Mouse (Mus musculus): Measurements from ENCODE around the gene Rnase4.
A peak's percentile ranks its signal among the peaks of the same experiment; 100 is the strongest.

The Rnase4 gene

GRCm38 (mm10) chr14:51090921-51091900 lies at the start of gene Rnase4, which contains the start of gene Ang:
Rnase4 (plus strand) TSS chr14:51091077.
Ang (plus strand) TSS chr14:51091150.
- DNase-seq (ENCODE audit: low spot score in 2 of 2), result no peak

GRCm38 (mm10) chr14:51041769-51042168 lies 49.1 kb upstream of the Rnase4 start, which contains the start of gene Rnase9:
Rnase9 (minus strand) TSS chr14:51041869.
- DNase-seq (ENCODE audit: low spot score in 2 of 2), result no peak

DNA sequence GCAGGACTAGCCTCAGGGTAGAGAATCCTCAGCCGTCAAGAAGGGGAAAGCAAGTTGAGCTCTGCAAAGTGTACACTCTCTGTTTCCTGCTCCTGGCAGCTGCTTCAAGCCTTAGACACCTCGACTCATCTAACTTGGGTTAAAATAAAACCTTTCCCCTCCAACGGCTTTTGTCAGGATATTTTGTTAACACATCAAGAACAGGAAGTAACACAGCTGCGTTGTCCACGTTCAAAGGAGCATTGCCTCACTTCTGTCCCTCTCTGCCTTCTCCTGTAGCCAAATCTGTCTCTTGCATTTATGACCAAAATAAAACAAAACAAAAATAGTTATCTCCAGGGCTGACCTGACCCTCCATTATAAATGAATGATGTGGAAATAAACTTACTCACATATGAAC lies 43.0 kb upstream of the Rnase4 start:
- DNase-seq (ENCODE audit: low spot score in 2 of 2), result no peak

GRCm38 (mm10) chr14:51050063-51050462 lies 40.8 kb upstream of the Rnase4 start, which contains the start of gene Rnase11:
Rnase11 (minus strand) TSS chr14:51050163.
- no peak for DNase-seq (ENCODE audit: low spot score in 2 of 2)

- no peak for DNase-seq (ENCODE audit: low spot score in 2 of 2)
Observed at GRCm38 (mm10) chr14:51051941-51052340, 38.9 kb upstream of the Rnase4 start.

GRCm38 (mm10) chr14:51053176-51053575 lies 37.7 kb upstream of the Rnase4 start:
- no peak for DNase-seq (ENCODE audit: low spot score in 2 of 2)

DNA sequence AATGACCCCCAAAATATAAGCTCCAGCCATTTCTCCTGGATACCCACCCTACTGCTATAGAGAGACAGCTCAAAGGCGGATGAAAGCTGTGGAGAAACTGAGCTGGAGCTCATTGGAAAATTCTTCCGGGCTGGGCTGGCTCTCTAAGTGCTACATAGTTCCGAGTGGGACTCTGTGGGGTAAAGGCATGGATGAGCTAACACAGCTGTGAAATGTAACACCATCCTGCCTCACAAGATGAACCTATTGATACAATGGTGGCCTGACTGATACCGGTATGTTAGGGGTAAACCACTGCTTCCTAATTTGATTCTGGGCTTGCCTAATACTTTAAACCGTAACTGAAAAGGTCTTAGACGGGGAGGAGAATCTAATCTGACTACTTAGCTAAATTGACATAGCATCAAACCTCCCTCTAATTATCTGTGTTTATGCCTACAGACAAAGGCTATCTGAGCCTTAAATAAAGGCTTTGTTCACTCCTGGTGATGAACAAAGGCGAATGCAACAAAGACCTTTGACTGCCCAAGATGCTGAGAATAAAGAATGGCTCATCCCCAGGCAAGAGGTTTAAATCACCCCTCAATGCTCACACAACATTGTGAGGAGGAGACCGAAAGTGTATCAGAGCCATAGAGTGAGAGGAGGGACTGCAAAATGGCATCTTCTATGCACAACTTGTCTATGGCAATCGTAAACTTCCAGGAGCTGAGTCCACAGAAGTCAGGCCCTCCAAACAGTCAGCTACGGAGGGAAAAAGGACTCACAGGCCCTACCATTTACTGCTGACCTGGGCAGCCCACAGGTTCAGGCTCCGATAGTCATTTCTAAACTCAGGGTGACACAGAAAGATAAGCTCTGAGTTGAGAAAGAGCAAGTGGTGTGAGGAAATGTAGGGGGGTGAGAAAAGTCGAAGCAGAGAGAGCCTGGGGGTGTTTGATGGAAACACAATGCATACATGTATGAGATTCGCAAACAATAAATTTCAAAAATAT lies 36.3 kb upstream of the Rnase4 start:
- no peak for DNase-seq (ENCODE audit: low spot score in 2 of 2)

DNA sequence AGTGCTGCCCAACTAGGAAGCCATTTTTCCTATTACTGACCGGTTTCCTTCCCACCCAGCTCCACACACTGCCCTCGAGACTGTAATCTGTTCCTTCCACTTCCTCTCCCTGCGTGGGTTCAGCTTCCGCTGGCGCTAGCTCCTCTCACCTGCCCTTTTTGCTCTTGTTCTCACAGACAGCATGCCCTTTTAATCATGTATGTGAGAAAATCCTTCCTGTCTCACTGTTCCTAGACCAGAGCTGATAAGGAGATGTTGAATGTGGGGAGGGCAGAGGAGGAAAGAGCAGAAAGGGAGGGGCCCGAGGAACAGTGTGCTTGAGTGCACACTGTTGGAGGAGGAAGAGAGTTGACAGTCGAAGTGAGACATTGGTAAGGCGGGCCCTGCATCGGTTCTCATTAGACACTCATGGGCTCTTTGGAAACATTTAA lies 33.5 kb upstream of the Rnase4 start, which contains the start of gene Rnase12:
Gene Rnase12 (minus strand): TSS at position 261 of the 431 bp plus-strand sequence.
- no peak for DNase-seq (ENCODE audit: low spot score in 2 of 2)

- no peak for DNase-seq (ENCODE audit: low spot score in 2 of 2)
Observed at GRCm38 (mm10) chr14:51060761-51061160, 30.1 kb upstream of the Rnase4 start.

- DNase-seq (ENCODE audit: low spot score in 2 of 2), result no peak
Observed at GRCm38 (mm10) chr14:51068956-51069355, 21.9 kb upstream of the Rnase4 start.

DNA sequence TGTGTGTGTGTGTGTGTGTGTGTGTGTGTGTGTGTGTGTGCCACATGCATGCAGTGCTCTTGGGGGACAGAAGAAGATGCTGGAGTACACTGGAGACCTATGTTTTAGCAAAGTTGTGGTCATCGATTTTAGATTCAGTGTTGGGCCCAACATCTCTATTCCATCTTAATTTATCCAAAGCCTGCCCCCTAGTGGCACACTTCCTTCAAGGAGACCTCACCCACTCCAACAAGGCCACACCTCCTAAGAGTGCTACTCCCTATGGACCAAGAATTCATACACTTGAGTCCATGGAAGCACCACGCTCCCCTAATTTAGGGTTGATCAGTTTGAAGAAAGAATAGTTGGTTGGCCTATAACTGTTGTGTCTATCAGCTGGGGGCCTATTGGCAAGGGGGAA lies 21.3 kb upstream of the Rnase4 start:
- no peak for DNase-seq (ENCODE audit: low spot score in 2 of 2)

DNA sequence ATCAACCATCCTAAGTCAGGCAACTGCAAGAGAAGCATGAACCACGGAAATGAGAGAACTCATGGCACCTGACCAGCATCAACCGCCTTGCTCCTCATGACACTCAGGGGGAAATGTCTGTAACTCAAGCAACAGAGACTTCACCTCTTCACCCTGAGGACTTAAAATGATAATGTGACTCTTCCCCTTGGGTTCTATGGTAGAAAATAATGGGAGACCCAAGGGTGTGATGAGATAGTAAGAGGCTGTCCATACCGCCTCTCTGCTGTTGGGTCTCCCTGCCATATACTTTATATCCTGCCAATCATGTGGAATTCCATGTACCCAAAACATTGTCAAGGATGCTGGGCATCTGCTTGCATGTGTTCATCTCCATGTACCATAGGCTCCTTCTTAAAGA lies 16.5 kb upstream of the Rnase4 start, which contains the start of gene Olfr750:
Gene Olfr750 (minus strand): TSS at position 101 of the 400 bp plus-strand sequence.
- no peak for DNase-seq (ENCODE audit: low spot score in 2 of 2)

DNA sequence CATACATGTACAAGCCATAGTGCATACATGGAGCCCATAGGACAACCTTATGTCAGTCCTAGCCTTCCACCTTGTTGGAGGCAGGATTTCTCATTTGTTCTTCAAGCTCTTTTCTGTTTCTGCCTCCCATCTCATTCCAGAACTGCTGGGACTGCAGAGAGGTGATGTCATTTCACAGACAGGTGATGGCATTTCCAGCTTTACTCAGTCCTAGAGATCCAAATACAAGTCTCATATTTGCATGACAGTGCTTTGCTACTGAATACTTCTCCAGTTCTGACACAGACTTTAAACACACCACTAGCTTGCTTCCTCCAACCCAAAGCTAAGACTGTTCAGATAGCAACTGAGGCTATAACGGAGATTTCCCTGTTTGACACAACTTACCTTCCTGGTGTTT lies 11.7 kb upstream of the Rnase4 start:
- DNase-seq (ENCODE audit: low spot score in 2 of 2), result no peak

- no peak for DNase-seq (ENCODE audit: low spot score in 2 of 2)
Observed at GRCm38 (mm10) chr14:51081035-51081434, 9.8 kb upstream of the Rnase4 start.

- peak; percentile 50 to 52 for DNase-seq (ENCODE audit: low spot score in 2 of 2)
Observed at GRCm38 (mm10) chr14:51082599-51083581, 8.0 kb upstream of the Rnase4 start.

GRCm38 (mm10) chr14:51083805-51084204 lies 7.1 kb upstream of the Rnase4 start:
- no peak for DNase-seq (ENCODE audit: low spot score in 2 of 2)

DNA sequence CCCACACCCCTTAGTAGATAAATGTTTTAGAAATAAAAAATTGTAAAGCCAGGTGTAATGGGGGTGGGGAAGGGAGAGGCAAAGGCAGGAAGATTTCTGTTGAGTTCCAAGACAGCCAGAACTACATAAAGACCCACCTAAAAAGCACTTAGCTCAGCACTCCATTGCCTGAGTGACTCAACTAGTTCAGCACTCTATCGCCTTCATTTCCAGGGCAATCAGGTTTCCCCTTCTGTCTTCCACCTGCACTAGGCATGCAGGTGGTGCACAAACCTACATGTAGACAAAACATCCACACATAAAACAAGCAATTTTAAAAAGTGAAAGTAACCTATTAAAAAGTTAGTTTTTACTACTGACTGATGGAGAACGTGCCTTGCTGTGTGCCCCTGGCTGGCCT lies 5.8 kb upstream of the Rnase4 start:
- no peak for DNase-seq (ENCODE audit: low spot score in 2 of 2)

GRCm38 (mm10) chr14:51085911-51086310 lies 5.0 kb upstream of the Rnase4 start:
- no peak for DNase-seq (ENCODE audit: low spot score in 2 of 2)

- DNase-seq (ENCODE audit: low spot score in 2 of 2), result no peak
Observed at GRCm38 (mm10) chr14:51087762-51088161, 3.1 kb upstream of the Rnase4 start.

GRCm38 (mm10) chr14:51088166-51088969 lies 2.5 kb upstream of the Rnase4 start:
- peak; percentile 82 to 92 for DNase-seq (ENCODE audit: low spot score in 2 of 2)

Data from frontal cortex, postnatal 25 days (tissue).